Mouse (Mus musculus) hindbrain, embryonic 10.5 days (tissue): ENCODE data around the gene Sytl3. TPM values are rescaled to one million over a fixed set of nuclear protein-coding genes. Genes with fewer than 3 reads are reported as not detected.
A peak's percentile ranks its signal among the peaks of the same experiment; 100 is the strongest.
"Not testable (repeated sequence)": the region's sequence is repeated elsewhere in the genome, so short reads cannot be mapped to it uniquely, and the experiment has no call there.

Experiments used
- DNase-seq: peaks from one replicate; pipeline ENCODE4 v3.0.0-alpha.2; 2017; ENCODE audit warnings: low spot score
- H3K27ac ChIP-seq: fragments of 300-500 bp; sonication (generic); 2 replicates; pipeline ENCODE4 v1.5.1; 2016; ENCODE audit warnings: mild to moderate bottlenecking, moderate library complexity
- H3K27me3 ChIP-seq: fragments of 300-500 bp; sonication (generic); 2 replicates; pipeline ENCODE4 v1.6.1; 2016; ENCODE audit warnings: mild to moderate bottlenecking; ENCODE audit not compliant: poor library complexity, insufficient read depth, severe bottlenecking
- H3K36me3 ChIP-seq: fragments of 300-500 bp; sonication (generic); 2 replicates; pipeline ENCODE4 v1.6.1; 2016; ENCODE audit warnings: mild to moderate bottlenecking, moderate library complexity
- H3K4me1 ChIP-seq: fragments of 300-500 bp; sonication (generic); replicated peaks from 2 replicates; pipeline ENCODE4 v1.6.1; 2016; ENCODE audit warnings: mild to moderate bottlenecking
- H3K4me3 ChIP-seq: fragments of 300-500 bp; sonication (generic); 2 replicates; pipeline ENCODE4 v1.5.1; 2016; ENCODE audit warnings: mild to moderate bottlenecking, moderate library complexity
- H3K9me3 ChIP-seq: fragments of 300-500 bp; sonication (generic); 2 replicates; pipeline ENCODE4 v1.6.1; 2016; ENCODE audit warnings: mild to moderate bottlenecking, moderate library complexity
- WGBS: fragments of 180-500 bp; shearing (Covaris S2); methylation state at CpG from one replicate; pipeline ENCODE4 v1.1.7; 2016; 5-methylcytosine and 5-hydroxymethylcytosine counted together
- polyA plus RNA-seq: library from polyadenylated mRNA; unstranded; fragments of >200 nt; fragmentation: Nextera tagmentation; extraction: Ambion mirVana; gene quantifications from 2 replicates; pipeline ENCODE4 v1.2.1, GENCODE M21; 2016

Gene Sytl3
- polyA plus RNA-seq, 1 experiment from 2014 or later: 0.29 TPM

- WGBS: 65% methylated on average over 2 of the region's 2 CpGs
- not testable (repeated sequence) for H3K9me3 ChIP-seq, H3K27me3 ChIP-seq, H3K4me3 ChIP-seq, DNase-seq, H3K27ac ChIP-seq, H3K4me1 ChIP-seq, H3K36me3 ChIP-seq
Measured at GRCm38 (mm10) chr17:6708194-6708593, 49.3 kb downstream of the Sytl3 start.

GRCm38 (mm10) chr17:6713483-6713882 lies 54.6 kb downstream of the Sytl3 start:
- not testable (repeated sequence) for H3K36me3 ChIP-seq, H3K9me3 ChIP-seq, H3K27ac ChIP-seq, H3K4me1 ChIP-seq, H3K27me3 ChIP-seq, H3K4me3 ChIP-seq, DNase-seq
- WGBS: 75% methylated on average over 2 of the region's 2 CpGs

GRCm38 (mm10) chr17:6713944-6714343 lies 55.1 kb downstream of the Sytl3 start:
- not testable (repeated sequence) for H3K27me3 ChIP-seq, H3K9me3 ChIP-seq, H3K4me3 ChIP-seq, H3K4me1 ChIP-seq, H3K27ac ChIP-seq, H3K36me3 ChIP-seq, DNase-seq
- 84% methylated on average over 8 of the region's 8 CpGs for WGBS

GRCm38 (mm10) chr17:6727996-6728610 lies 69.2 kb downstream of the Sytl3 start:
- no peak for DNase-seq
- H3K4me3 ChIP-seq: no peak overlapping the region
- no peaks in the 10 kb centered on the region for H3K27me3 ChIP-seq
- no peaks in the 10 kb centered on the region for H3K9me3 ChIP-seq
- peaks cover 12% of the 10 kb centered on the region for H3K4me1 ChIP-seq
- WGBS: 95% methylated on average over 12 of the region's 12 CpGs
- H3K27ac ChIP-seq: no peak overlapping the region
- H3K36me3 ChIP-seq: no peaks in the 10 kb centered on the region

GRCm38 (mm10) chr17:6729244-6729742 lies 70.4 kb downstream of the Sytl3 start:
- H3K4me3 ChIP-seq: no peak overlapping the region
- H3K36me3 ChIP-seq: no peaks in the 10 kb centered on the region
- no peaks in the 10 kb centered on the region for H3K9me3 ChIP-seq
- no peaks in the 10 kb centered on the region for H3K27me3 ChIP-seq
- DNase-seq: peak; percentile 30
- 24% methylated on average over 6 of the region's 6 CpGs for WGBS
- H3K4me1 ChIP-seq: peaks cover 12% of the 10 kb centered on the region
- H3K27ac ChIP-seq: peak overlapping the region; percentile 64

GRCm38 (mm10) chr17:6731132-6731531 lies 72.2 kb downstream of the Sytl3 start:
- DNase-seq: no peak
- Histone ChIP-seq H3K36me3 (no peaks in the 10 kb centered on the region), H3K27ac (0 out of 2 replicates have a peak overlapping the region, but pooled peaks have one; percentile 29), H3K27me3 (no peaks in the 10 kb centered on the region), H3K9me3 (no peaks in the 10 kb centered on the region), H3K4me3 (no peak overlapping the region), H3K4me1 (peaks cover 19% of the 10 kb centered on the region)
- WGBS: 78% methylated on average over 8 of the region's 8 CpGs

- no peak for DNase-seq
- peaks cover 24% of the 10 kb centered on the region for H3K4me1 ChIP-seq
- no peaks in the 10 kb centered on the region for H3K9me3 ChIP-seq
- 0 out of 2 replicates have a peak overlapping the region, but pooled peaks have one; percentile 29 for H3K27ac ChIP-seq
- no peak overlapping the region for H3K4me3 ChIP-seq
- no peaks in the 10 kb centered on the region for H3K27me3 ChIP-seq
- 72% methylated on average over 12 of the region's 12 CpGs for WGBS
- no peaks in the 10 kb centered on the region for H3K36me3 ChIP-seq
Measured at GRCm38 (mm10) chr17:6731634-6732033, 72.7 kb downstream of the Sytl3 start.

- Histone ChIP-seq H3K27ac (no peak overlapping the region), H3K27me3 (no peaks in the 10 kb centered on the region), H3K4me1 (peaks cover 34% of the 10 kb centered on the region), H3K4me3 (no peak overlapping the region), H3K9me3 (no peaks in the 10 kb centered on the region), H3K36me3 (0 out of 2 replicates have a peak, but pooled peaks cover 3% of the 10 kb centered on the region)
- WGBS: 96% methylated on average over 4 of the region's 4 CpGs
- DNase-seq: no peak
Measured at GRCm38 (mm10) chr17:6732665-6733064, 73.8 kb downstream of the Sytl3 start.

- H3K27ac ChIP-seq: no peak overlapping the region
- WGBS: 93% methylated on average over 10 of the region's 10 CpGs
- no peaks in the 10 kb centered on the region for H3K27me3 ChIP-seq
- no peak for DNase-seq
- H3K4me1 ChIP-seq: peaks cover 41% of the 10 kb centered on the region
- H3K4me3 ChIP-seq: no peak overlapping the region
- H3K9me3 ChIP-seq: no peaks in the 10 kb centered on the region
- H3K36me3 ChIP-seq: peaks cover 5% of the 10 kb centered on the region; the same call in 1 of the 2 replicates
Measured at GRCm38 (mm10) chr17:6733322-6733875, 74.5 kb downstream of the Sytl3 start.

GRCm38 (mm10) chr17:6734746-6735441 lies 76.0 kb downstream of the Sytl3 start:
- 0 out of 2 replicates have a peak overlapping the region, but pooled peaks have one; percentile 35 for H3K27ac ChIP-seq
- no peak for DNase-seq
- no peaks in the 10 kb centered on the region for H3K27me3 ChIP-seq
- peaks cover 44% of the 10 kb centered on the region for H3K4me1 ChIP-seq
- no peaks in the 10 kb centered on the region for H3K9me3 ChIP-seq
- no peak overlapping the region for H3K4me3 ChIP-seq
- peaks cover 19% of the 10 kb centered on the region for H3K36me3 ChIP-seq
- 92% methylated on average over 12 of the region's 12 CpGs for WGBS

- no peaks in the 10 kb centered on the region for H3K9me3 ChIP-seq
- H3K27ac ChIP-seq: peak overlapping the region; percentile 57
- H3K4me3 ChIP-seq: no peak overlapping the region
- peaks cover 34% of the 10 kb centered on the region for H3K36me3 ChIP-seq
- peak; percentile 40 for DNase-seq
- no peaks in the 10 kb centered on the region for H3K27me3 ChIP-seq
- peaks cover 58% of the 10 kb centered on the region for H3K4me1 ChIP-seq
- WGBS: 32% methylated on average over 15 of the region's 15 CpGs
Measured at GRCm38 (mm10) chr17:6736306-6737272, 77.7 kb downstream of the Sytl3 start.

- 71% methylated on average over 12 of the region's 12 CpGs for WGBS
- H3K27me3 ChIP-seq: no peaks in the 10 kb centered on the region
- peaks cover 43% of the 10 kb centered on the region for H3K36me3 ChIP-seq
- H3K27ac ChIP-seq: peak overlapping the region; percentile 69
- DNase-seq: no peak
- H3K9me3 ChIP-seq: no peaks in the 10 kb centered on the region
- no peak overlapping the region for H3K4me3 ChIP-seq
- H3K4me1 ChIP-seq: peaks cover 63% of the 10 kb centered on the region
Measured at GRCm38 (mm10) chr17:6737273-6737997, 78.5 kb downstream of the Sytl3 start.
